Mouse (Mus musculus) mature B cell (primary cell): Measurements from ENCODE around the gene Ppp1r7.
"Not testable (repeated sequence)": the region's sequence is repeated elsewhere in the genome, so short reads cannot be mapped to it uniquely, and the experiment has no call there.

Source experiments
- in situ Hi-C: fragments of 300-500 bp; cut with MboI; formaldehyde crosslinking; loops from 2 replicates; pipeline ENCODE4 v1.14.3; 2019

The Ppp1r7 gene

GRCm38 (mm10) chr1:93342648-93343503, at the start of gene Ppp1r7, which contains the start of gene Pask:
Gene Ppp1r7, plus strand, starts transcription at chr1:93342854.
Gene Pask, minus strand, starts transcription at chr1:93343482.
- in situ Hi-C loops, result no loop called here

- in situ Hi-C loops, result not testable (repeated sequence)
Measured at GRCm38 (mm10) chr1:93294491-93294890, 48.2 kb upstream of the Ppp1r7 start.

- in situ Hi-C loops, result no loop called here
Measured at GRCm38 (mm10) chr1:93299791-93300190, 42.9 kb upstream of the Ppp1r7 start.

DNA sequence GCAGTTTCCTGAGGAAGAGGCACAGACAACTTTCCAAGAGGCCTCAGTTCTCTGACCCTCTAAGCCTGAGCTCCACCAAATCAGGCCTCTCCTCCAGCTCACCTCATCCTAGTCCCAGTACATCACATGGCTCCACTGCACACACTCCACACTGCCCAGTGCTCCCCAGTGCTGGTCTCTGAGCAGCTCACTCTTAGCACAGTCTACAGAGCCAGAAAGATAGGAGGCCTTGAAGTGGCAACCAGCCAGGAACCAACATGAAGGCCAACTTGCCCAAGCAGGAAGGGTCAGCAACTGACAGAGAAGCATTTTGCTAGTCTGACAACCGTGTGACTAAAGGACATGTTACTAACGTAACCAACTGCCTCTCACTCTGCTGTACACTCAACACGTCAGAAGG, 42.1 kb upstream of the Ppp1r7 start:
- in situ Hi-C loops, result no loop called here

GRCm38 (mm10) chr1:93305581-93306337, 36.9 kb upstream of the Ppp1r7 start, which contains the start of gene Mterf4:
Gene Mterf4, minus strand, starts transcription at chr1:93305915.
- in situ Hi-C loops, result no loop called here

DNA sequence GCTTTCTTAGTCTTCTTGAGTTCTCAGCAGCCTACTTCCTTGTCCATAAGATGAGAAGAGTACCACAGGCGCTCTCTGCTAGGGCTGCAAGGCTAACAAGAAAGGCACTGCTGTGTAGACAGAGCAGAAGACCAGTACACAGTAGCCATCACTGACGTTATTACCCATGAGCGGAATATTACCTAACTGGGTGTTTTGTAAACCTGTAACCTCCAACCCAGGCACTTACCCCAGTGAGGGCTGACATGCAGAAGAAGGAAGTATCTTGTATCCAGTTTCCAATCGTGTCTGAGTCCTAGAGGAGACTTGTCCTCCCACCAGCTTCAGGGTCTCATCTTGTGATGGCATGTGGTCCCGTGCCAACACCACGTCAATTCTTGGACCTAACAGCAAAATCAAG, 18.7 kb upstream of the Ppp1r7 start:
- in situ Hi-C loops, result no loop called here

- in situ Hi-C loops, result no loop called here
Measured at GRCm38 (mm10) chr1:93326446-93326845, 16.2 kb upstream of the Ppp1r7 start.

GRCm38 (mm10) chr1:93334621-93335020, 8.0 kb upstream of the Ppp1r7 start:
- in situ Hi-C loops, result no loop called here

DNA sequence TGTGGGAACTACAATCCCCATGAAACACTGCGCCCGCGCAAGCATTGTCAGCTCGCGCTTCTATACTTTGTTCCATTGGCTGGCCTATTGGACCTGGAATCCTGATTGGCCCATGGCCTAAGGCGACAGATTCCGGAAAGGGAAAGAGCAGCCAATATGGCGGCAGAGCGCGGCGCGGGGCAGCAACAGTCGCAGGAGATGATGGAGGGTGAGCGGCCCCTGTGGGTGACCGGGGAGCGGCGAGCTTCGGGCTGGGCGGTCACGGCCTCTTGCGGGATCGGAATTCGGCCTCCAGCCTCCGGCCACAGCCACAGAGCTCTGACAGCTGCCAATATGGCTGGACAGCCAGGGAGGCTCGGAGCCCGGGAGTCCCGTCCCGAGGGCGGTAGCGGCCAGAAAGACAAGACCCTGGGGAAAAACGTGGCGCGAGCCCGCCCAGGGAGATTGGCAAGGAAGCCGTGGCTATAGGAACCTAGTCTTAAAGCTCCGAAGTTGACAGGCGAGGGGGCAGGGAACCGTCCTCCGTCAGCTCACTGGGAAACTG, 922 bp downstream of the Ppp1r7 start:
- in situ Hi-C loops, result no loop called here

- in situ Hi-C loops, result no loop called here
Measured at GRCm38 (mm10) chr1:93347176-93347575, 4.5 kb downstream of the Ppp1r7 start.

- in situ Hi-C loops, result no loop called here
Measured at GRCm38 (mm10) chr1:93349701-93350100, 7.0 kb downstream of the Ppp1r7 start.

DNA sequence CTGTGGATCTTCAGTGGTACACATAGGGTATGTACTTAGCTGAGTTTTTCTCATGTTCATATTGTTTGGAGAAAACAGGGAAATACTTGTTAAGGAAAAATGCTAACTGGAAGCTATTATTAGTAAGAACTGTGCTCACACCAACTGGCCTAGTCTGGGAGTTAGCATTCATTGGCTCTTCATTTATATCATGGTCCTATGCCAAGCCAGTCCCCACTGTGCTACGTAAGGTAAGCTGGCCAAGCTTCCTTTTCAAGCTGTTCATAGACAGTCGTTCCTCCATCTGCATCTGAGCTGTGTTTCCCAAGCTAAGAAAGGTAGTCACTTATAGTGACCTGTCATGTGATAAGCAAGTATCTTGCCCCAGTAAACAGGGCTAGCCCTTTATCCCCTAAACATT, 10.1 kb downstream of the Ppp1r7 start:
- in situ Hi-C loops, result no loop called here

- in situ Hi-C loops, result no loop called here
Measured at GRCm38 (mm10) chr1:93362661-93363060, 20.0 kb downstream of the Ppp1r7 start.

GRCm38 (mm10) chr1:93365641-93366040, 23.0 kb downstream of the Ppp1r7 start:
- in situ Hi-C loops, result no loop called here

GRCm38 (mm10) chr1:93373665-93374064, 31.0 kb downstream of the Ppp1r7 start, which contains the start of gene Ano7:
Gene Ano7, plus strand, starts transcription at chr1:93373930.
- in situ Hi-C loops, result no loop called here

GRCm38 (mm10) chr1:93377307-93377706, 34.7 kb downstream of the Ppp1r7 start:
- in situ Hi-C loops, result no loop called here

DNA sequence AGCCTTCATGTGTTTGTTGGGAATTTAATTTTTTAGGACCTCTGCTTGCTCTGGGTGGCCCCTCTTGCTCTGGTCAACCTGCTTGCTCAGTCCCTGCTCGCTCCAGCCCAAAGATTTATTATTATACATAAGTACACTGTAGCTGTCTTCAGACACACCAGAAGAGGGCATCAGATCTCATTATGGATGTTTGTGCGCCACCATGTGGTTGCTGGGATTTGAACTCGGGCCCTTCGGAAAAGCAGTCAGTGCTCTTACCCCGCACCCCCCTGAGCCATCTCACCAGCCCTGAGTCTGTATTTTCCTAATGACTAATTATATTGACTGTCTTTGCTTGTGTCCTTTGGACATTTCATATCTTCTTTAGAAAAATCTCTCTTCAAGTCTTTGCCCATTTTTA, 36.5 kb downstream of the Ppp1r7 start:
- in situ Hi-C loops, result no loop called here

DNA sequence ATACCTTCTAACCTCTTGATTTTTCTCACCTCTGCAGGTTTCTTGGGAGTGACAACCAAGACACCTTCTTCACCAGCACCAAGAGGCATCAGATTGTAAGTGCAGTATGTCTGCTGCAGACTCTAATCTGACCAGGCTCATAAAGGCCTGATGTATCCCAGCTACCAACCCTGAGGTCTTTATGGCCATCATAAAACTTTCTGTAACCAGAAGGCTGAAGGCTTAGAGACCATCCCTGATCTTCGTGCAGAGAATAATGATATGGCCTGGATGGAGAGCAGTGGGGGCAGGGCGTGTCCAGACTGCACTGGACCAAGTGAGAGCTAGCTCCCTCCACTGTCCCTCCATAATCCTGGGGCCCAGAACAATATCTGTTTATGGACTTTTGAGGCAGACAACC, 44.5 kb downstream of the Ppp1r7 start:
- in situ Hi-C loops, result no loop called here

DNA sequence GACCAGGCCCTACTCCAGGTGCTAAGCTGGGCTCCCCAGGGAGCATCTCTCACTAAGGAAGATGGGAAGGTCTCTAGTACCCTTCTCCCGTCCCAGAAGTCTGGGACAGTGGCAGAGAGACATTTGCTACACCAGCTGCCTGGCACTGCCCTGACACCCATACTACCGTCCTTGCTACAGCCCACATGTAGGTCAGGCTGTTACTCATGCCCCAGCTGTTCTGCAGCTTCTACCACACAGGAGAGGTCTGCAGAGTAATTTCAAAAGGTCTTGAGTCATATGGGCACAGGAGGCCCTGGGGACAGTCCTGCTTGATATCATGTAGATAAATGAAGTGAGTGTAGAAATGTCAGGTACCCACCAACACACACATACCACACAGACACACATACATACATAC, 46.3 kb downstream of the Ppp1r7 start:
- in situ Hi-C loops, result no loop called here

GRCm38 (mm10) chr1:93401191-93402052, 58.8 kb downstream of the Ppp1r7 start:
- in situ Hi-C loops, result no loop called here

DNA sequence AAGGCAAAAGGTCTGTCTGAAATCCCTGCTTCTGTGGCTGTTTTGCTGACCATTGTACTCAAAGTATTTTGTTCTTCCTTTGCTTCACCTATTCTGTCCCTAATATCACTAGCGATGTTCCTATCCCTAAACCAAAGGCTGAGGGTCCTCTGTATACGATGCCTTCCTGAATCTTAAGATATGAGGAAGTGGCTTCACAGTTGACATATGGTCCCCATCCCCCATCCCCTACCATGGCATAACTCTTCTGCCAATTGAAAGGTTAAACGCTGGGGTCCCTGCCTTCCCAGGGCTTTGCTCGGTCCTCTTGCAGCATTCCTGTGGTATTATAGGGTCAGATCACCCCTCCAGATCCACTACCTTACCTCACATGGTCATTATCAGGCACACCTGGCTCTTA, 60.7 kb downstream of the Ppp1r7 start:
- in situ Hi-C loops, result no loop called here
